8 mouse cellular contexts compared by ENCODE assay signal in genomic region chr10:80406684-80407501, GRCm38 (mm10). TPM values are rescaled to one million over a fixed set of nuclear protein-coding genes. Genes with fewer than 3 reads are reported as not detected.
DNase-seq lines count a peak whose midpoint lies in the region; ATAC-seq lines count a peak whose summit lies in the region.

Gene Uqcr11, minus strand, starts transcription at chr10:80406830.

- no peaks in the 10 kb centered on the region for H3K27me3 ChIP-seq in hindbrain, embryonic 15.5 days

- H3K36me3 ChIP-seq in hindbrain, embryonic 15.5 days: peaks cover 39% of the 10 kb centered on the region

- peak within 1 kb of the TSS; percentile 63 for H3K4me3 ChIP-seq in hindbrain, embryonic 15.5 days

- peak; percentile 95 for DNase-seq in R1 (ENCODE audit: low read depth, low spot score)
- peak; percentile 91 to 95 for DNase-seq in cerebellum, postnatal 25 days
- DNase-seq in frontal cortex, postnatal 36 days (ENCODE audit: low spot score in 2 of 2): peak; percentile 93
- DNase-seq in left cerebral cortex, adult 11 months (ENCODE audit: low spot score): peak; percentile 89
- peak; percentile 94 for DNase-seq in lung, postnatal 4 days
- DNase-seq in retina, postnatal 7 days (ENCODE audit: low read depth, low spot score): peak; percentile 93
- peak; percentile 80 for DNase-seq in urinary bladder, adult 2 months (ENCODE audit: low spot score)

- peak; percentile 88 for ATAC-seq in hindbrain, embryonic 15.5 days (ENCODE audit: low FRiP score, low read depth)

- WGBS in hindbrain, embryonic 15.5 days: 2% methylated on average over 27 of the region's 27 CpGs

- H3K27ac ChIP-seq in hindbrain, embryonic 15.5 days (replicated peaks): peak within 1 kb of the TSS; percentile 80

- peaks cover 25% of the 10 kb centered on the region for H3K4me1 ChIP-seq in hindbrain, embryonic 15.5 days (replicated peaks)

- H3K9me3 ChIP-seq in hindbrain, embryonic 15.5 days: no peaks in the 10 kb centered on the region

- peak within 1 kb of the TSS; percentile 83 for H3K4me2 ChIP-seq in hindbrain, embryonic 15.5 days

- H3K9ac ChIP-seq in hindbrain, embryonic 15.5 days: peak within 1 kb of the TSS; percentile 75

RNA-seq across cellular contexts. Expression of gene Uqcr11, which starts in this region (rescaled TPM):
- 711 and 737 TPM in 2 replicates for polyA plus RNA-seq in hindbrain, embryonic 15.5 days (2015; fragmentation: Nextera tagmentation; extraction: Ambion mirVana)
- 883 and 983 TPM in 2 replicates for polyA plus RNA-seq in urinary bladder, adult 2 months (2012; rRNA removed)

Comparison
In these comparisons a context has a peak if more than half of its experiments do, and no peak if none do; other contexts are left out.
1. Peak in every context shown above with its lines: DNase-seq, ATAC-seq, H3K4me3 ChIP-seq and H3K27ac ChIP-seq.